8 mouse cellular contexts compared by ENCODE assay signal in the genomic region with DNA sequence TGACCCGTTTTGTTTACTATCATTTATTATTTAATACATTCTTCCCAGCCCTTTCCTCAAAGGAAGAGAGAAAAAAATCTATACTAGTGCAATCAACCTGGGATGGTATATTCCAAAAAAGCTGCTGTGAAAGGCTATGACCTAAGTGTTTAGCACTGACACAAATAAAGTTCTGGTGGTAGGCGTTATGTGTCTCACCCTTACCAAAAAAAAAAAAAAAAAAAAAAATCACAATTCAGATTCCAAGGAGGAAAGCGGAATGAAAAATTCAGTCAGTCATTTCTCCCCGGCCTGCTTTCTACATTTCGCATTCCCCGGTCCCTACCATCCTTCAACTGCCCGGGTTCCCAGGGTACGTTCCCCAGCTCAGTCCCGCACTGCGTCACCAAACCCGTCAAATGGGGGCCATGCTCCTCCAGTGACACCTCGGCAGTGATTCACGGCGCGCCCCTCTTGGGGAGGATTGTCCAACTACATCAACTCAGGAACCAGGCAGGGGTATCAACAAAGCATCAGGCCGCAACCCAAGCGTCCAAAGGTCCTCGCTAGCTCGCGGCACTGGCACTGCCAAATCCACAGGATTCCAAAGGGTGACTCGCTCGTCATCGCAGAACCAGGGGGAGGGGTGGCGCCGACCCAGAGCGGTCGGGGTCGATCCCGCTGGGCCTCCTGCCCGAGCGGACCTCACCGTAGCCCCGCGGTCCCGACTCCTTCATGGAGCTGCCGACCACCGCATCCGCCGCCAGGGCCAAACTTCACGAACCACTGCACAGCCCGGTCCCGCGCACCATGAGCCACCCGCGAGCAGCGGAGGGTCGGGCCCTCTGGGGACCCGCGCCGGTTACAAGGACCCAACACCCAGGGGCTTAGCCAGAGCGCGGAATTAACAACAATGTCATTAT. TPM values are rescaled to one million over a fixed set of nuclear protein-coding genes. Genes with fewer than 3 reads are reported as not detected.
A peak's percentile ranks its signal among the peaks of the same experiment; 100 is the strongest.
DNase-seq lines count a peak whose midpoint lies in the region; ATAC-seq lines count a peak whose summit lies in the region.

No protein-coding gene starts in this region.

- H3K4me1 ChIP-seq in hindbrain, embryonic 14.5 days (replicated peaks; ENCODE audit: control insufficient read depth, insufficient read depth, low read length): peaks cover 8% of the 10 kb centered on the region

- peak overlapping the region; percentile 95 for H3K4me3 ChIP-seq in hindbrain, embryonic 14.5 days (replicated peaks; ENCODE audit: low read length)

- peak; percentile 85 for DNase-seq in R1 (ENCODE audit: low read depth, low spot score)
- peak; percentile 71 to 73 for DNase-seq in cerebellum, postnatal 36 days
- DNase-seq in gastrocnemius, adult 18-20 months (ENCODE audit: low spot score): peak; percentile 43
- DNase-seq in hindbrain, embryonic 14.5 days (ENCODE audit: low spot score): peak; percentile 59
- DNase-seq in layer of hippocampus, postnatal 36 days: peak; percentile 64 to 69
- peak; percentile 71 for DNase-seq in lung, postnatal 10 days
- DNase-seq in ovary, postnatal 36 days (ENCODE audit: low spot score): peak; percentile 56
- peak; percentile 53 for DNase-seq in urinary bladder, adult 2 months (ENCODE audit: low spot score)

- WGBS in hindbrain, embryonic 14.5 days: under 1% methylated on average over 52 of the region's 52 CpGs

- H3K36me3 ChIP-seq in hindbrain, embryonic 14.5 days (replicated peaks; ENCODE audit: control insufficient read depth, insufficient read depth): no peaks in the 10 kb centered on the region

- peak overlapping the region; percentile 98 for H3K9ac ChIP-seq in hindbrain, embryonic 14.5 days

- H3K4me2 ChIP-seq in hindbrain, embryonic 14.5 days (replicated peaks): peak overlapping the region; percentile 63

- no peaks in the 10 kb centered on the region for H3K9me3 ChIP-seq in hindbrain, embryonic 14.5 days (ENCODE audit: control insufficient read depth, low read length)

- H3K27me3 ChIP-seq in hindbrain, embryonic 14.5 days (ENCODE audit: control insufficient read depth, insufficient read depth, low read length): no peaks in the 10 kb centered on the region

- peak overlapping the region; percentile 98 for H3K27ac ChIP-seq in hindbrain, embryonic 14.5 days

- ATAC-seq in hindbrain, embryonic 14.5 days (ENCODE audit: low FRiP score): peak; percentile 45

RNA-seq across cellular contexts. Expression of a gene that starts 1.1 kb away (rescaled TPM):
- total RNA-seq in gastrocnemius, adult 18-20 months (2021): 10 to 100 TPM in 1 of 2 experiments, 1 to 10 TPM in 1; 5.9 to 12.4 TPM
- 18.4 and 21.1 TPM in 2 replicates for polyA plus RNA-seq in hindbrain, embryonic 14.5 days (2014; fragmentation: Nextera tagmentation; extraction: Ambion mirVana)
- total RNA-seq in layer of hippocampus, postnatal 36 days (2021): 10 to 100 TPM; 47.8 to 49.5 TPM
- 5.1 and 6.7 TPM in 2 replicates for polyA plus RNA-seq in urinary bladder, adult 2 months (2012; rRNA removed)

RNA-seq across cellular contexts. Expression of a gene that starts 29.5 kb away (rescaled TPM):
- total RNA-seq in gastrocnemius, adult 18-20 months (2021): not detected
- not detected in 2 replicates for polyA plus RNA-seq in hindbrain, embryonic 14.5 days (2014; fragmentation: Nextera tagmentation; extraction: Ambion mirVana)
- not detected for total RNA-seq in layer of hippocampus, postnatal 36 days (2021)
- not detected in 2 replicates for polyA plus RNA-seq in urinary bladder, adult 2 months (2012; rRNA removed)

RNA-seq across cellular contexts. Expression of a gene that starts 39.2 kb away (rescaled TPM):
- total RNA-seq in gastrocnemius, adult 18-20 months (2021): 10 to 100 TPM in 1 of 2 experiments, 1 to 10 TPM in 1; 9.5 to 13.0 TPM
- polyA plus RNA-seq in hindbrain, embryonic 14.5 days (2014; fragmentation: Nextera tagmentation; extraction: Ambion mirVana): 6.4 and 6.8 TPM in 2 replicates
- 1 to 10 TPM; 4.1 to 5.0 TPM for total RNA-seq in layer of hippocampus, postnatal 36 days (2021)
- 54.1 and 67.1 TPM in 2 replicates for polyA plus RNA-seq in urinary bladder, adult 2 months (2012; rRNA removed)

Comparison
In these comparisons a context has a peak if more than half of its experiments do, and no peak if none do; other contexts are left out.
1. Peak in every context shown above with its lines: DNase-seq, ATAC-seq, H3K4me3 ChIP-seq and H3K27ac ChIP-seq.